Mouse (Mus musculus) cerebellum, postnatal 36 days (tissue): ENCODE measurements around the gene Sdhaf4.

Experiments
- DNase-seq, 2 experiments: peaks; one replicate each; pipeline ENCODE4 v3.0.0; 2021 to 2022; ENCODE audit warnings: mixed read lengths in 2 of 2

The Sdhaf4 gene

GRCm38 (mm10) chr1:23953921-23954320, 51.5 kb downstream of the Sdhaf4 start:
- DNase-seq = no peak

GRCm38 (mm10) chr1:23948778-23949699, 56.4 kb downstream of the Sdhaf4 start:
- DNase-seq = no peak

GRCm38 (mm10) chr1:23948290-23948689, 57.2 kb downstream of the Sdhaf4 start:
- DNase-seq = no peak
